Mouse (Mus musculus) forebrain, embryonic 14.5 days (tissue): ENCODE data around the gene Napsa. TPM values are rescaled to one million over a fixed set of nuclear protein-coding genes. Genes with fewer than 3 reads are reported as not detected.

Experiments used
- ATAC-seq: fragments of 200-750 bp; cut with Nextera tagmentation; 2 replicates; pipeline ENCODE4 v1.8.0; 2017; ENCODE audit warnings: mild to moderate bottlenecking, moderate library complexity
- DNase-seq: peaks from one replicate; pipeline ENCODE4 v3.0.0-alpha.2; 2015; ENCODE audit warnings: low spot score
- H3K27ac ChIP-seq: fragments of 300-500 bp; sonication (generic); 2 replicates; pipeline ENCODE4 v1.5.1; 2014; ENCODE audit warnings: low read depth, mild to moderate bottlenecking, control low read depth, low read length, moderate library complexity
- H3K27me3 ChIP-seq: fragments of 300-500 bp; sonication (generic); replicated peaks from 2 replicates; pipeline ENCODE4 v1.6.1; 2014; ENCODE audit warnings: low read length, control low read depth, mixed read lengths; ENCODE audit not compliant: control insufficient read depth, insufficient read depth
- H3K36me3 ChIP-seq: fragments of 300-500 bp; sonication (generic); 2 replicates; pipeline ENCODE4 v1.6.1; 2014; ENCODE audit warnings: low read length, control low read depth; ENCODE audit not compliant: control insufficient read depth, insufficient read depth
- H3K4me1 ChIP-seq: fragments of 300-500 bp; sonication (generic); 2 replicates; pipeline ENCODE4 v1.6.1; 2014; ENCODE audit warnings: antibody characterized with exemption, low read length, control low read depth; ENCODE audit not compliant: control insufficient read depth, insufficient read depth
- H3K4me2 ChIP-seq: fragments of 300-500 bp; sonication (generic); 2 replicates; pipeline ENCODE4 v1.6.1; 2014; ENCODE audit warnings: mild to moderate bottlenecking, control low read depth, low read length
- H3K4me3 ChIP-seq: fragments of 300-500 bp; sonication (generic); 2 replicates; pipeline ENCODE4 v1.5.1; 2014; ENCODE audit warnings: low read depth, low read length, control low read depth
- H3K9ac ChIP-seq: fragments of 300-500 bp; sonication (generic); 2 replicates; pipeline ENCODE4 v1.6.1; 2014; ENCODE audit warnings: mild to moderate bottlenecking, low read length, control low read depth, moderate library complexity
- H3K9me3 ChIP-seq: fragments of 300-500 bp; sonication (generic); replicated peaks from 2 replicates; pipeline ENCODE4 v1.6.1; 2016; ENCODE audit warnings: low read length, control low read depth, mixed read lengths; ENCODE audit not compliant: control insufficient read depth
- WGBS: fragments of 180-500 bp; shearing (Covaris S2); extraction: QIAGEN DNeasy Blood & Tissue Kit; methylation state at CpG from one replicate; pipeline ENCODE4 v1.1.7; 2014; 5-methylcytosine and 5-hydroxymethylcytosine counted together
- microRNA-seq: library from miRNA; unstranded; fragments of <30 nt; microRNA quantifications from one replicate; pipeline ENCODE4, GENCODE M21; 2016
- polyA plus RNA-seq: library from polyadenylated mRNA; unstranded; fragments of >200 nt; fragmentation: Nextera tagmentation; extraction: Ambion mirVana; gene quantifications from 2 replicates; pipeline ENCODE4 v1.2.1, GENCODE M21; 2014

The Napsa gene
- polyA plus RNA-seq, 1 experiment from 2014 or later, result 0.74 TPM

- DNase-seq (no peak), ATAC-seq (no peak)
- H3K27me3 ChIP-seq, result 0 out of 2 replicates have a peak, but pooled peaks cover 2% of the 10 kb centered on the region
- no peak overlapping the region for H3K27ac ChIP-seq
- H3K36me3 ChIP-seq, result no peaks in the 10 kb centered on the region
- no peaks in the 10 kb centered on the region for H3K4me1 ChIP-seq
- no peak overlapping the region for H3K4me2 ChIP-seq
- H3K4me3 ChIP-seq, result no peak overlapping the region
- no peaks in the 10 kb centered on the region for H3K9me3 ChIP-seq
- no peak overlapping the region for H3K9ac ChIP-seq
- 31% methylated on average over 12 of the region's 13 CpGs for WGBS
These were observed 60.5 kb downstream of the Napsa start for GRCm38 (mm10) chr7:44632676-44633075.

DNA sequence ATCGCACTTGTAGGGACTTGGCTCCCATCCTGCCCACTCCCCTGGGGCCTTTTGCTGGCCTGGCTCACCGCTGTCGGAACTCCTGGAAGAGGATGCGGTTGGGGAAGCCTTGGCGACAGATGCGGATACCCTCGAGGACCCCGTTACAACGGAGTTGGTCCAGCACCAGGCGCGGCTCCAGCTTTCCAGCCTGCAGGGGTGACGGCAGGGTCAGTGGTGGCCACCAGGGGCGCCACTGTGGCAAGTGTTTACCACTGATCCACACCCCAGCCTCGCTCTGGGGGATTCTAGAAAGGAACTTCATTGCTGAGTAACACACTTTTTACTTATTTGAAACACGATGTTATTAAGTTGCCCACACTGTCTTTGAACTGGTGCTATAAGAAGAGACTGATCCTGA, 61.2 kb downstream of the Napsa start:
- H3K9ac ChIP-seq, result no peak overlapping the region
- 13% methylated on average over 15 of the region's 15 CpGs for WGBS
- no peaks in the 10 kb centered on the region for H3K9me3 ChIP-seq
- DNase-seq (no peak), ATAC-seq (no peak)
- peaks cover 9% of the 10 kb centered on the region for H3K27me3 ChIP-seq
- no peaks in the 10 kb centered on the region for H3K36me3 ChIP-seq
- no peak overlapping the region for H3K4me2 ChIP-seq
- H3K4me1 ChIP-seq, result no peaks in the 10 kb centered on the region
- H3K4me3 ChIP-seq, result no peak overlapping the region
- no peak overlapping the region for H3K27ac ChIP-seq

Small RNA genes lying within 50 kb of the gene (microRNA-seq; reads per million reads assigned to microRNA genes)
- not detected for gene Mir7053

Other genes with a start within 250 kb of the Napsa start
- 19.0 and 25.3 TPM in 2 replicates for gene Syt3, start 188.3 kb upstream of the Napsa start, polyA plus RNA-seq
- 0.63 and 0.86 TPM in 2 replicates for gene 1700008O03Rik, start 186.6 kb upstream of the Napsa start, polyA plus RNA-seq
- 20.8 and 22.1 TPM in 2 replicates for gene Lrrc4b, start 143.4 kb upstream of the Napsa start, polyA plus RNA-seq
- 5.3 TPM in 2 replicates for gene Aspdh, start 107.0 kb upstream of the Napsa start, polyA plus RNA-seq
- gene Josd2, start 104.4 kb upstream of the Napsa start, polyA plus RNA-seq, result 49.3 and 50.5 TPM in 2 replicates
- gene Emc10, start 75.9 kb upstream of the Napsa start, polyA plus RNA-seq, result 147 and 154 TPM in 2 replicates
- 13.0 and 24.0 TPM in 2 replicates for gene Fam71e1, start 75.8 kb upstream of the Napsa start, polyA plus RNA-seq
- 0.10 TPM in 2 replicates for gene Mybpc2, start 47.7 kb upstream of the Napsa start, polyA plus RNA-seq
- gene Spib, start 40.3 kb upstream of the Napsa start, polyA plus RNA-seq, result not detected in 2 replicates
- 32.6 and 33.0 TPM in 2 replicates for gene Pold1, start 23.5 kb upstream of the Napsa start, polyA plus RNA-seq
- 72.6 and 78.2 TPM in 2 replicates for gene Nr1h2, start 18.4 kb upstream of the Napsa start, polyA plus RNA-seq
- 2.1 and 2.2 TPM in 2 replicates for gene Kcnc3, start 18.3 kb downstream of the Napsa start, polyA plus RNA-seq
- 0.74 and 1.1 TPM in 2 replicates for gene Myh14, start 98.5 kb downstream of the Napsa start, polyA plus RNA-seq
- gene Izumo2, start 136.4 kb downstream of the Napsa start, polyA plus RNA-seq, result not detected in 2 replicates
- 32.0 and 33.5 TPM in 2 replicates for gene Vrk3, start 176.0 kb downstream of the Napsa start, polyA plus RNA-seq
- 1.2 and 1.3 TPM in 2 replicates for gene Zfp473, start 178.7 kb downstream of the Napsa start, polyA plus RNA-seq
- gene Nup62, start 243.7 kb downstream of the Napsa start, polyA plus RNA-seq, result 40.4 and 43.6 TPM in 2 replicates
- 1.0 and 1.2 TPM in 2 replicates for gene Il4i1, start 244.0 kb downstream of the Napsa start, polyA plus RNA-seq
- gene Atf5, start 244.3 kb downstream of the Napsa start, polyA plus RNA-seq, result 4.2 and 4.7 TPM in 2 replicates